Mouse (Mus musculus): ENCODE results near the gene Fam198a. TPM values are rescaled to one million over a fixed set of nuclear protein-coding genes. Genes with fewer than 3 reads are reported as not detected.

The Fam198a gene
- polyA plus RNA-seq, 1 experiment from 2014 or later, result 2.1 TPM

DNA sequence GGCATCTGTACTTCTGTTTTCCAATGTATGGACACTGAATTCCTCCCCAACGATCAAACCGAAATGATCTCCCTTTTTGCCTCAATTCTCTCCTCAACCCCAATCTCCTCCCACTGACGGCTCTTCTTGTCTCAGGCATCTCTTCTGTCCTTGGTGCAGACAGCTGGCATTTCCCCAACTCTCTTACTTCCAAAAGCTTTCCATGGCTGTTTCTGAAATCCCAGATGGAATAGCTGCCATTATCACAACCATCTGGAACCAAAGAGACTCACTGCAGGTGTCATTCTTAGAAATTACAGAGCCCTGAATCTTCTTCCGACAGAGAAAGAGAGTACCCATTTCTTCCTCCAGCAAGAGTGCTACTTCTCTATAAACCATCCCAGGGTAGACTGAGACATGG, 15.9 kb upstream of the Fam198a start:
- Histone ChIP-seq H3K27ac (replicated peaks) (no peak overlapping the region), H3K4me2 (no peak overlapping the region), H3K36me3 (no peaks in the 10 kb centered on the region), H3K9ac (no peak overlapping the region), H3K9me3 (no peaks in the 10 kb centered on the region), H3K27me3 (no peaks in the 10 kb centered on the region), H3K4me1 (replicated peaks) (no peaks in the 10 kb centered on the region), H3K4me3 (no peak overlapping the region)
- ATAC-seq (ENCODE audit: low FRiP score, low read depth), result no peak
- 85% methylated on average over 4 of the region's 4 CpGs for WGBS

DNA sequence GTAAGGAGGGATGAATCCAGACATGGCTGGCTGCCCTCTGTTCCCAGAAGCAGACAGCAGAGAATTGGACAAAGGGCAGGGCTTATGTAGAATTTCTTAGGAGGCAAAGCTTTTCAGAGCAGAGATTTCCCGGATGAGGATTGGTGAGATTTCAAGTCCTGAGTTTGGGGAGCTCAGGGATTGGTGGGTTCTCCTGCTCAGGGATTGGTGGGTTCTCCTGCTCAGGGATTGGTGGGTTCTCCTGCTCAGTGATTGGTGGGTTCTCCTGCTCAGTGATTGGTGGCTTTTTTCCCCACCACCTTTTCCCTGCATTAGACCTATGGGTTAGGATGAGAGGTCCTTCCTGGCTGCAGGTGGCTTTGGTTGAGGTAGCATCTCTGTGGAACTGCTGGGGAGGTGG, 13.8 kb upstream of the Fam198a start:
- H3K36me3 ChIP-seq, result no peaks in the 10 kb centered on the region
- peak overlapping the region; percentile 74 for H3K27ac ChIP-seq (replicated peaks)

DNA sequence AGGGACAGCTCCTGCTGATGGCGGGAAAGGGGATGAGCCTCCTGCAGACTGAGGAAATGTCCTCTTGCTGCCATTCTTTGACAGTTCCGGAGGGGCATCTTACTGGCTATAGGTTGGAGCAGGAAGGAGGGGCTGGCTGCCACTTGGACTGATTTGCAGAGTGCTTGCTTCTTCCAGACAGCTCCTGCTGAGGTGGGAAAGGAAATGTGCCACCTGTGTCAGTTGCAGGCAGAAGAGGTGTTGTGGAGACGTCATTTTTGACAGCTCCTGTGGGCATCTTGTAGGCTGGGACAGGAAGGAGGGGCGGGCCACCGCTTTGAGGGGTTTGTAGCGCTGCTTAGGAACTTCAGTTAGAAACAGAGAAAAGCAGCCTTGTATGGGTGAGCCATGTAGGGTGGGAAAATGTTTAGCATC, 13.3 kb upstream of the Fam198a start:
- H3K4me3 ChIP-seq, result peak overlapping the region; percentile 43
- no peaks in the 10 kb centered on the region for H3K4me1 ChIP-seq (replicated peaks)
- H3K9me3 ChIP-seq, result no peaks in the 10 kb centered on the region
- 71% methylated on average over 6 of the region's 6 CpGs for WGBS
- peak overlapping the region; percentile 74 for H3K27ac ChIP-seq (replicated peaks)
- no peaks in the 10 kb centered on the region for H3K36me3 ChIP-seq
- peak overlapping the region; percentile 50 for H3K4me2 ChIP-seq
- peak overlapping the region; percentile 35; the same call in 1 of the 2 replicates for H3K9ac ChIP-seq
- H3K27me3 ChIP-seq, result no peaks in the 10 kb centered on the region
- peak; percentile 56; the same call in 1 of the 2 replicates for ATAC-seq (ENCODE audit: low FRiP score, low read depth)

More for the DNA sequence above, 13.8 kb upstream of the Fam198a start:
- H3K9ac ChIP-seq, result no peak overlapping the region
- no peaks in the 10 kb centered on the region for H3K4me1 ChIP-seq (replicated peaks)
- peak overlapping the region; percentile 43 for H3K4me3 ChIP-seq
- ATAC-seq (ENCODE audit: low FRiP score, low read depth), result peak; percentile 84
- WGBS, result 48% methylated on average over 1 of the region's 1 CpGs
- no peaks in the 10 kb centered on the region for H3K27me3 ChIP-seq
- H3K9me3 ChIP-seq, result no peaks in the 10 kb centered on the region
- H3K4me2 ChIP-seq, result peak overlapping the region; percentile 50

DNA sequence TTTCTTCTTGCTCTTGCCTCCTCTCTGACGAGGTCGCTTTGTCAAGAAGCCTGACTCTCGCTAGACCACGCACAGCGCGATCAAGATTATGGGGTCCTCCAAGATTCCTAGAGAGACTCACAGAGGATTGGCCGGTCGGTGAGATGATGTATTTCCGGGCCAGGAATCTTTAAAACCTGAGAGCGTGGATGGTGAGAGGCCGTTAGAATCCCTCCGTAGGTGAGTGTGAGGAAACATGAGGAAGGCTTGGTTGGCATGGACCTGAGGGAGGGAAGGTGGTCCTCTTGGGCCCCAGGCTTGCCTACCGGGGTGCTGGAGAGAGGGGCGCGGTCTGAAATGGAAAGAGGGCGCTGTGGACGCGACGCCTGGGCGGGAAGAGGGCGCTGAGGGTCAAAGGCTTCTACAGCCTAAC, 12.8 kb upstream of the Fam198a start:
- Histone ChIP-seq H3K36me3 (no peaks in the 10 kb centered on the region), H3K27me3 (no peaks in the 10 kb centered on the region), H3K9me3 (no peaks in the 10 kb centered on the region), H3K4me1 (replicated peaks) (no peaks in the 10 kb centered on the region), H3K4me3 (peak overlapping the region; percentile 43), H3K4me2 (peak overlapping the region; percentile 50), H3K27ac (replicated peaks) (peak overlapping the region; percentile 74), H3K9ac (peak overlapping the region; percentile 35; the same call in 1 of the 2 replicates)
- peak; percentile 69 for ATAC-seq (ENCODE audit: low FRiP score, low read depth)
- 46% methylated on average over 21 of the region's 21 CpGs for WGBS

DNA sequence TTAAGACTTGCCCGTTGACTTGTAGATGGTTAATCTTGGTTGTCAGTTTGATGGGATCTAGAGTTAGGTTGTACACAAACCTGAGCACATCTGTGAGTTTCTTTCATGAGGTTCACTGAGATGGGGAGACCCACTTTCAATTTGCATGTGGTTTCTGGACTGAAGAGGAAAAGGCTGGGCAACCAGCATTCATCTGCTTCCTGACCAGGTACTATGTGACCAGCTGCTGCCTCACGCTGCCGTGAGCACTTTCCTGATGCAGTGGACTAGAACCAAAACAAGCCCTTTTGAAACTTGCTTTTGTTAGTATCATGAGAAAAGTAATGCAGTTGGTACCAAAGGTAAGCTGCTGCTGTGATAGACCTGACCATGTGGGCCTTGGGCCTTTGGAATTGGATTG, 7.8 kb upstream of the Fam198a start:
- H3K4me1 ChIP-seq (replicated peaks), result no peaks in the 10 kb centered on the region
- H3K9me3 ChIP-seq, result no peaks in the 10 kb centered on the region
- H3K36me3 ChIP-seq, result no peaks in the 10 kb centered on the region
- H3K27me3 ChIP-seq, result no peaks in the 10 kb centered on the region
- WGBS, result 93% methylated on average over 3 of the region's 3 CpGs
- ATAC-seq (ENCODE audit: low FRiP score, low read depth), result no peak
- H3K4me3 ChIP-seq, result no peak overlapping the region
- H3K9ac ChIP-seq, result no peak overlapping the region
- H3K27ac ChIP-seq (replicated peaks), result no peak overlapping the region
- no peak overlapping the region for H3K4me2 ChIP-seq

DNA sequence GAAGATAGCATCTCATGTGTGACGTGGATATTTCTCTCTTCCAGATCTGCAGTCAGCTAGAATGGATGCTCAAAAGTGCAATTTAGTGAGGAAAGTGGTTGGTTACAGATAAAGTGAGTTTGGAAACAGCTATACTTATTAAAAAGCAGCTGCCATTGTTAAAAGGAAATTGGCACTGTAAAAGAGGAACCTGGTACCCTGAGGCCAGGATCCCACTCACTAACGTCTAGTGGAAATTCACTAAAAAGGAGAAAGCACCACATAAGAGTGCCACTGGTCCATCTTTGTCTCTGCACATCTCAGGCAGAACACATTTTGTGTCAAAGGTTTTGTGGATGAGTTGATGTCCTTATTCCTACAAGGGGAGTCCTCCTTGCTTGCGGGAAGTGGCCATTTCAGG, 7.2 kb upstream of the Fam198a start:
- ATAC-seq (ENCODE audit: low FRiP score, low read depth), result no peak
- Histone ChIP-seq H3K9ac (no peak overlapping the region), H3K36me3 (no peaks in the 10 kb centered on the region), H3K4me2 (no peak overlapping the region), H3K4me3 (no peak overlapping the region), H3K9me3 (no peaks in the 10 kb centered on the region), H3K27ac (replicated peaks) (no peak overlapping the region), H3K4me1 (replicated peaks) (no peaks in the 10 kb centered on the region), H3K27me3 (no peaks in the 10 kb centered on the region)
- 93% methylated on average over 3 of the region's 3 CpGs for WGBS

DNA sequence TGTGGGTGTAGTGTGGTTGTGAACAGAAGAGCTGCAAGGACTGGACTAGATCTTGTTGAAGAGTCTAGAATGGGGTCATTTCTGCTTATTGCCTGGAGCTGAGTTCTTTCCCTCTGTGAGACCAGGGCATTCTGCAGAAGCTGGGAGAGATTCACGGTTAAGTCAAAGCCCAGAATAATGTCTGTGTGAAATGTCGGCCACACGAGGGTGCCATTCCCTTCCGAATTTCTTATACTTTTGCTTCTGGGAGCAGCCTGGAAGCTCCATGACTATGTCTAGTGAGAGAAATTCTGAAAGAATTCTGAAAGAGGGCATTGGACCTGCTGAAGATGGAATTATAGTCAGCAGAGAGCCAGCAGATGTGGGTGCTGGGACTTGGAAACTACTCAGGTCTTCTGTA, 3.0 kb upstream of the Fam198a start:
- WGBS, result 14% methylated on average over 4 of the region's 4 CpGs
- no peaks in the 10 kb centered on the region for H3K36me3 ChIP-seq
- H3K9me3 ChIP-seq, result no peaks in the 10 kb centered on the region
- no peak overlapping the region for H3K27ac ChIP-seq (replicated peaks)
- peaks cover 10% of the 10 kb centered on the region for H3K4me1 ChIP-seq (replicated peaks)
- no peak overlapping the region for H3K4me3 ChIP-seq
- no peak overlapping the region for H3K4me2 ChIP-seq
- H3K9ac ChIP-seq, result no peak overlapping the region
- no peaks in the 10 kb centered on the region for H3K27me3 ChIP-seq
- ATAC-seq (ENCODE audit: low FRiP score, low read depth), result no peak; the same call in 1 of the 2 replicates

DNA sequence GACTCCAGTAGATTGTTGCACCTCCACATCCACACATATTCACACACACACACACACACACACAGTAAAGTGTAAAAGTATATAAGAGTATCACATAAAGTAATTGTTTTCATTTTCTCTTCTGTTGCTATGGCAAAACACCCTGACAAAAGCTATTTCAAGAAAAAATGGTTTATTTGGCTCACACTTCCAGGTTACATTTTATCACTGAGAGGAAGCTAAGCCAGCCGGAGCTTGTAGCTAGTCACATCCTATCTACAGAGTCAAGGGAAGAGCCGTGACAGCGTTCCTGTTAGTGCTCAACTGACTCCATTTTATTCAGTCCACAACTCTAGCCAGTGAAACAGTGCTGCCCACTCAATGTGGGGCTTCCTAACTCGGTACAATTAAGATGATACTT, 2.4 kb upstream of the Fam198a start:
- Histone ChIP-seq H3K9ac (no peak overlapping the region), H3K36me3 (no peaks in the 10 kb centered on the region), H3K4me3 (no peak overlapping the region), H3K4me1 (replicated peaks) (peaks cover 10% of the 10 kb centered on the region), H3K9me3 (no peaks in the 10 kb centered on the region), H3K27me3 (no peaks in the 10 kb centered on the region), H3K27ac (replicated peaks) (no peak overlapping the region), H3K4me2 (no peak overlapping the region)
- ATAC-seq (ENCODE audit: low FRiP score, low read depth), result no peak
- WGBS, result 81% methylated on average over 4 of the region's 4 CpGs

DNA sequence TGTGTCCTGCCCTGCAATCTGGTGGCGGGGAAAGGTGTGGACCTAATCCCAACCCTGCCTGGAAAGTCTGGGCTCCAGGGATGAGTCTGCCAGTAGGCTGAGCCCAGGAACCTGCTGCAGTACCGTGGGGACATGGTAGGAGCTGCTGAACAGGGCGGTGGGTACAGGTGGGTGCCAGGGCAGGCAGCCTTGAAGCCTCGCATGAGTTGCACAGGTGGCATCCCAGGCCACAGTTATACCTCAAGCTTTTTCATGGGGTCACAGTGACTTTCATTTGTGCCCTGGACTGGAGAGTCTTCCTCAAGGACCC, 281 bp downstream of the Fam198a start:
- Histone ChIP-seq H3K27me3 (no peaks in the 10 kb centered on the region), H3K27ac (replicated peaks) (peak overlapping the region; percentile 77; the same call in 1 of the 2 replicates), H3K4me1 (replicated peaks) (peaks cover 10% of the 10 kb centered on the region), H3K36me3 (no peaks in the 10 kb centered on the region), H3K9ac (peak overlapping the region; percentile 3; the same call in 1 of the 2 replicates), H3K9me3 (no peaks in the 10 kb centered on the region), H3K4me3 (peak overlapping the region; percentile 19), H3K4me2 (peak overlapping the region; percentile 52)
- 0 out of 2 replicates have a peak, but pooled peaks have one; percentile 62 for ATAC-seq (ENCODE audit: low FRiP score, low read depth)
- WGBS, result 30% methylated on average over 4 of the region's 4 CpGs

DNA sequence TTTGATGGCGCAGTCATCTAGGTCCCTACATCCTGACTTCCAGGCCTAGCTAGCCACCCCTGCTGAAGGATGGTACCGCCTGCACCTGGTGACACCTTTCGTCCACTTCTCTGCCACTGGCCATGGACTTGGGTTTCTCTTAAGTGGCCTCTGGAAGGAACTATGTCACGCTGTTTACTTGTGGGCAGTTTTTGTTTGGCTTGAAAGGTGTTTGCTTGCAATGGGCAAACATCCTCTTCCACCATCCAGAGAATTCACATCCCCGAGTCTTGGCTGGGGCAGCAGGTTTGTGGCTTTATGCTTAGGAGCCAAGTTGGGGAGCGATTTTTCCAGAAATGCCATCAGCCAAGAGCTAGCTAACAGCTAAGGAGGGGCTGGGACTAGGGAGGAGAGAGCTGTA, 1.8 kb downstream of the Fam198a start:
- no peak overlapping the region for H3K4me2 ChIP-seq
- H3K4me1 ChIP-seq (replicated peaks), result peaks cover 10% of the 10 kb centered on the region
- ATAC-seq (ENCODE audit: low FRiP score, low read depth), result no peak
- no peaks in the 10 kb centered on the region for H3K36me3 ChIP-seq
- H3K9ac ChIP-seq, result no peak overlapping the region
- H3K9me3 ChIP-seq, result no peaks in the 10 kb centered on the region
- no peak overlapping the region for H3K27ac ChIP-seq (replicated peaks)
- no peaks in the 10 kb centered on the region for H3K27me3 ChIP-seq
- no peak overlapping the region for H3K4me3 ChIP-seq
- WGBS, result 88% methylated on average over 6 of the region's 6 CpGs

DNA sequence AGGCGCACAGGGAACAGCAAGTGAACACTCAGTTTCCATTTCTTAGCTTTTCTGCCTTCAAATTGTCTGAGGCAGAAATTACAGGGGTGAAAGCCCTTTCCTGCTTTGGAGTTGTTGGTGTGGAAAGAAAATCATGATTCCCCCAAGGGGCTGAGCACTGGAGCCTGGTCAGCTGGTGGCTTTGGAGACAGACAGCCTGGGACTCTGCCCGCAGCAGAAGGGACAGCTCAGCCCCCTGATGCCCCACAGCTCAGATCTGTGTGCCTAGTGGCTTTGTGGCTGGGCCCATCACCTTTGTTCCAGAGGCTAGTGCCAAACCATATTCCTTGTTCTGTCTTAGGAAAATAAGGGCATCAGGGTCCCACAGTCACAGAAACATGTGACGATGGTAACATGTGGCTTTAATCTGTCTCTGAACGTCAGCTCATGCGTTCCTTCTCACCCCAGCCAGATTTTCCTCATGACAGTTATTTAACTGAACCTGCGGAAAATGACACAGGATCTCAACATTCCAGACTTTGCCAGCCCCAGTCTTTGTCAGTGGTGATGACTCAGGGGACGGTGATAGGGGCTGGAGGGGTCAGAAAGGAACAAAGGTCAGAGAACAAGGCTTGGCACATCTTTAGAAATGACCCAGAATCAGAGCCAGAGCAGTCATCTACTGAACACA, 9.3 kb downstream of the Fam198a start:
- no peak overlapping the region for H3K27ac ChIP-seq (replicated peaks)
- no peak overlapping the region for H3K9ac ChIP-seq
- H3K36me3 ChIP-seq, result no peaks in the 10 kb centered on the region
- H3K4me2 ChIP-seq, result no peak overlapping the region
- WGBS, result 52% methylated on average over 7 of the region's 7 CpGs
- no peak for ATAC-seq (ENCODE audit: low FRiP score, low read depth)
- no peak overlapping the region for H3K4me3 ChIP-seq
- H3K27me3 ChIP-seq, result no peaks in the 10 kb centered on the region
- H3K9me3 ChIP-seq, result no peaks in the 10 kb centered on the region
- H3K4me1 ChIP-seq (replicated peaks), result no peaks in the 10 kb centered on the region

DNA sequence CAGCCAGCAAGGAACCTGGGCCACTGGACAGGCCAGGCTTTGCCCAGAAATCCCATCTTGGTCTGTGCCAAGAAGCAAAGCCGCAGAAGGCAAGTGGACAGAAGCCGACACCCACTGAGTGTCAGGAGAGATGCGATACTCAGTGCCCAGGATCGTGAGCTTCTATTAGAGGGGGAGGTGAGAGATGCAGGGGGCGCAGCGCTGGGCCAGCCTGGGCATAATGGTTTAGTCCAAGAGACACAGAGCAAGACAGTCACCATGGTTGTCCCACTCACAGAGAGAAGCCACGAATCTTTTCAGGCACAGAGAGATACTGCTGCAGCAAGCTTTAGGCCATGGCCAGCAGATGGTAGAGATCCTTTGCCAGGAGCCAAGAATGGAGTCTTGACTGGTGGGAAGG, 14.2 kb downstream of the Fam198a start:
- no peak overlapping the region for H3K4me3 ChIP-seq
- no peaks in the 10 kb centered on the region for H3K9me3 ChIP-seq
- no peak overlapping the region for H3K9ac ChIP-seq
- no peaks in the 10 kb centered on the region for H3K27me3 ChIP-seq
- no peaks in the 10 kb centered on the region for H3K36me3 ChIP-seq
- H3K4me1 ChIP-seq (replicated peaks), result no peaks in the 10 kb centered on the region
- 93% methylated on average over 7 of the region's 7 CpGs for WGBS
- ATAC-seq (ENCODE audit: low FRiP score, low read depth), result no peak
- H3K27ac ChIP-seq (replicated peaks), result no peak overlapping the region
- H3K4me2 ChIP-seq, result no peak overlapping the region

DNA sequence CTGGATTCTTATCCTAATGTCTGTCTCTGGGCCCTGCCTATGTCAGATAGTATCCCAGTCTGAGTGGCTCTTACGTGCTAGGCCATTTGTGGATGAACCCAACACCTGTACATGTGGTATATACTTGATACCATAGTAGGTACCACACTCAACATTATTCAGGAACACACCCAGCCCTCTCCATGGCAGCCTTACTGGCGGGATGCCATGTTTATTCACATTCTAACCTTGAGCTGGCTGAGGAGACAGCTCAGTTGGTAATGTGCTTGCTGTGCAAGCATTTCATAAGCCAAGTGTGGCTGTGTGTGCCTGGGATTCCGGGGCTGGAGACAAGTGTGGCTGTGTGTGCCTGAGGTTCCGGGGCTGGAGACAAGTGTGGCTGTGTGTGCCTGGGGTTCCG, 17.5 kb downstream of the Fam198a start:
- ATAC-seq (ENCODE audit: low FRiP score, low read depth), result no peak

More for the DNA sequence above, 17.5 kb downstream of the Fam198a start:
- H3K9me3 ChIP-seq, result no peaks in the 10 kb centered on the region
- WGBS, result 72% methylated on average over 5 of the region's 5 CpGs
- no peak overlapping the region for H3K4me2 ChIP-seq
- no peak overlapping the region for H3K4me3 ChIP-seq
- no peaks in the 10 kb centered on the region for H3K27me3 ChIP-seq
- H3K36me3 ChIP-seq, result no peaks in the 10 kb centered on the region
- H3K4me1 ChIP-seq (replicated peaks), result no peaks in the 10 kb centered on the region
- no peak overlapping the region for H3K9ac ChIP-seq
- H3K27ac ChIP-seq (replicated peaks), result no peak overlapping the region

Measured in hindbrain, embryonic 15.5 days (tissue).